9 mouse cellular contexts compared by ENCODE assay signal in genomic region chr11:55415036-55415704, GRCm38 (mm10). TPM values are rescaled to one million over a fixed set of nuclear protein-coding genes. Genes with fewer than 3 reads are reported as not detected.
DNase-seq lines count a peak whose midpoint lies in the region; ATAC-seq and TF ChIP-seq lines count a peak whose summit lies in the region.
"Had no signal": no experiment of that assay in that cellular context is flagged by ENCODE, and none has a peak within 500 bp of the region (broad histone marks: within the 10 kb centered on the region; RNA-seq: fewer than 3 reads in every experiment).

No protein-coding gene starts in this region.

- TF ChIP-seq POLR2A in liver, adult 2 months (IDR thresholded peaks at IDR 0.05; ENCODE audit: extremely low read depth, insufficient read depth, low read length) = no peak

- 62% methylated on average over 9 of the region's 9 CpGs for WGBS in liver, adult 2 months
- WGBS in liver, embryonic 12.5 days (ENCODE audit: insufficient replicate concordance) = 20% methylated on average over 9 of the region's 9 CpGs
- WGBS in hindbrain, embryonic 13.5 days = 74% methylated on average over 9 of the region's 9 CpGs

- no peak overlapping the region for H3K9ac ChIP-seq in liver, adult 2 months (ENCODE audit: low read depth, low read length)
- no peak overlapping the region for H3K9ac ChIP-seq in liver, embryonic 12.5 days
- no peak overlapping the region for H3K9ac ChIP-seq in hindbrain, embryonic 13.5 days
- H3K9ac ChIP-seq: neural tube, embryonic 12.5 days had no signal

- DNase-seq in liver, adult 2 months (ENCODE audit: extremely low read depth, low read depth, low spot score) = no peak
- peak; percentile 77 for DNase-seq in adrenal gland, postnatal 10 days
- peak; percentile 68 to 74 for DNase-seq in heart, postnatal 10 days
- DNase-seq in lung, postnatal 36 days = peak; percentile 61
- no peak for DNase-seq in cerebellum, adult 8-10 months

- no peak overlapping the region for H3K4me2 ChIP-seq in liver, embryonic 12.5 days
- no peak overlapping the region for H3K4me2 ChIP-seq in hindbrain, embryonic 13.5 days
- H3K4me2 ChIP-seq: neural tube, embryonic 12.5 days had no signal

- H3K9me3 ChIP-seq in liver, embryonic 12.5 days (replicated peaks) = no peaks in the 10 kb centered on the region
- no peaks in the 10 kb centered on the region for H3K9me3 ChIP-seq in hindbrain, embryonic 13.5 days
- H3K9me3 ChIP-seq: neural tube, embryonic 12.5 days had no signal

- H3K27ac ChIP-seq in liver, adult 2 months (replicated peaks; ENCODE audit: insufficient read depth, low read depth, low read length) = peak overlapping the region; percentile 15; the same call in 1 of the 2 replicates
- no peak overlapping the region for H3K27ac ChIP-seq in liver, embryonic 12.5 days
- H3K27ac ChIP-seq in hindbrain, embryonic 13.5 days = no peak overlapping the region
- H3K27ac ChIP-seq: neural tube, embryonic 12.5 days had no signal

- no peak overlapping the region for H3K4me3 ChIP-seq in liver, adult 2 months (ENCODE audit: insufficient read depth, low read depth, low read length)
- no peak overlapping the region for H3K4me3 ChIP-seq in liver, embryonic 12.5 days
- no peak overlapping the region for H3K4me3 ChIP-seq in hindbrain, embryonic 13.5 days
- H3K4me3 ChIP-seq: neural tube, embryonic 12.5 days had no signal

- TF ChIP-seq CTCF in liver, adult 2 months (IDR thresholded peaks at IDR 0.05; ENCODE audit: low read depth, low read length) = no peak

- H3K36me3 ChIP-seq in liver, adult 2 months (ENCODE audit: control insufficient read depth, insufficient read depth, low read length) = no peaks in the 10 kb centered on the region
- no peaks in the 10 kb centered on the region for H3K36me3 ChIP-seq in liver, embryonic 12.5 days
- no peaks in the 10 kb centered on the region for H3K36me3 ChIP-seq in hindbrain, embryonic 13.5 days
- H3K36me3 ChIP-seq: neural tube, embryonic 12.5 days had no signal

- ATAC-seq in liver, embryonic 12.5 days = no peak
- ATAC-seq in erythroblast, adult 5-6 weeks (replicated peaks; ENCODE audit: low FRiP score, poor library complexity, severe bottlenecking) = no peak
- ATAC-seq in hindbrain, embryonic 13.5 days (ENCODE audit: low FRiP score) = no peak

- H3K4me1 ChIP-seq in liver, adult 2 months (ENCODE audit: control insufficient read depth, insufficient read depth, low read length) = peaks cover 2% of the 10 kb centered on the region; the same call in 1 of the 2 replicates
- H3K4me1 ChIP-seq in liver, embryonic 12.5 days = peaks cover 43% of the 10 kb centered on the region
- H3K4me1 ChIP-seq in hindbrain, embryonic 13.5 days (replicated peaks) = peaks cover 28% of the 10 kb centered on the region

- H3K79me2 ChIP-seq in liver, adult 2 months (ENCODE audit: control insufficient read depth, insufficient read depth, low read length) = no peaks in the 10 kb centered on the region

- H3K27me3 ChIP-seq in liver, adult 2 months (ENCODE audit: control insufficient read depth, insufficient read depth, low read length) = no peaks in the 10 kb centered on the region
- H3K27me3 ChIP-seq in liver, embryonic 12.5 days (replicated peaks) = peaks cover 11% of the 10 kb centered on the region; the same call in 1 of the 2 replicates
- H3K27me3 ChIP-seq in hindbrain, embryonic 13.5 days = no peaks in the 10 kb centered on the region
- H3K27me3 ChIP-seq: neural tube, embryonic 12.5 days had no signal

- intact Hi-C loops in heart, postnatal 10 days (cut with DNase I) = no loop called here

RNA-seq across cellular contexts. Expression of gene Sparc, which starts 7.8 kb away (rescaled TPM):
- total RNA-seq in liver, adult 2 months (2014; rRNA removed) = 28.0 and 41.7 TPM in 2 replicates
- polyA plus RNA-seq in liver, adult 2 months (2012; rRNA removed) = 110 and 128 TPM in 2 replicates
- polyA plus RNA-seq in liver, embryonic 12.5 days (2016; fragmentation: Nextera tagmentation; extraction: Ambion mirVana) = 167 and 173 TPM in 2 replicates
- total RNA-seq in adrenal gland, postnatal 10 days (2021) = 1,000 to 10,000 TPM; 2,122 to 2,491 TPM
- 1,000 to 10,000 TPM; 1,750 to 1,767 TPM for total RNA-seq in heart, postnatal 10 days (2021)
- 1.7 TPM in 2 replicates for total RNA-seq in erythroblast, adult 5-6 weeks (2015; ENCODE audit: low replicate concordance)
- 0.85 and 0.98 TPM in 2 replicates for total RNA-seq in erythroblast, adult 5-6 weeks (2017; ENCODE audit: low replicate concordance)
- 579 and 581 TPM in 2 replicates for polyA plus RNA-seq in hindbrain, embryonic 13.5 days (2015; fragmentation: Nextera tagmentation; extraction: Ambion mirVana)

RNA-seq across cellular contexts. Expression of gene Atox1, which starts 45.9 kb away (rescaled TPM):
- total RNA-seq in liver, adult 2 months (2014; rRNA removed) = 220 and 227 TPM in 2 replicates
- 358 and 464 TPM in 2 replicates for polyA plus RNA-seq in liver, adult 2 months (2012; rRNA removed)
- polyA plus RNA-seq in liver, embryonic 12.5 days (2016; fragmentation: Nextera tagmentation; extraction: Ambion mirVana) = 203 and 210 TPM in 2 replicates
- total RNA-seq in adrenal gland, postnatal 10 days (2021) = 100 to 1,000 TPM; 271 to 292 TPM
- total RNA-seq in heart, postnatal 10 days (2021) = 100 to 1,000 TPM; 168 to 169 TPM
- total RNA-seq in erythroblast, adult 5-6 weeks (2015; ENCODE audit: low replicate concordance) = 25.9 and 45.8 TPM in 2 replicates
- 18.7 and 20.2 TPM in 2 replicates for total RNA-seq in erythroblast, adult 5-6 weeks (2017; ENCODE audit: low replicate concordance)
- polyA plus RNA-seq in hindbrain, embryonic 13.5 days (2015; fragmentation: Nextera tagmentation; extraction: Ambion mirVana) = 302 and 316 TPM in 2 replicates

RNA-seq across cellular contexts. Expression of gene G3bp1, which starts 54.3 kb away (rescaled TPM):
- 15.7 and 19.5 TPM in 2 replicates for total RNA-seq in liver, adult 2 months (2014; rRNA removed)
- polyA plus RNA-seq in liver, adult 2 months (2012; rRNA removed) = 13.6 and 14.0 TPM in 2 replicates
- 136 TPM in 2 replicates for polyA plus RNA-seq in liver, embryonic 12.5 days (2016; fragmentation: Nextera tagmentation; extraction: Ambion mirVana)
- 10 to 100 TPM; 55.5 to 60.0 TPM for total RNA-seq in adrenal gland, postnatal 10 days (2021)
- 10 to 100 TPM; 48.2 to 54.4 TPM for total RNA-seq in heart, postnatal 10 days (2021)
- 13.3 and 18.2 TPM in 2 replicates for total RNA-seq in erythroblast, adult 5-6 weeks (2015; ENCODE audit: low replicate concordance)
- total RNA-seq in erythroblast, adult 5-6 weeks (2017; ENCODE audit: low replicate concordance) = 19.0 and 20.9 TPM in 2 replicates
- 126 and 127 TPM in 2 replicates for polyA plus RNA-seq in hindbrain, embryonic 13.5 days (2015; fragmentation: Nextera tagmentation; extraction: Ambion mirVana)

Comparison
In these comparisons a context has a peak if more than half of its experiments do, and no peak if none do; other contexts are left out.
1. DNase-seq: peak in adrenal gland, postnatal 10 days (single experiment), heart, postnatal 10 days (2 of 2) and lung, postnatal 36 days (single experiment); none in liver, adult 2 months (single experiment) and cerebellum, adult 8-10 months (single experiment).
2. RNA of gene Sparc, which starts 7.8 kb away (total RNA-seq): 2,122 to 2,491 TPM in adrenal gland, postnatal 10 days and 1,750 to 1,767 TPM in heart, postnatal 10 days; 28.0 to 41.7 TPM in liver, adult 2 months and 0.85 to 1.7 TPM in erythroblast, adult 5-6 weeks; every median in the first group is over 10 times any median in the second.